Mouse (Mus musculus) forelimb bud, embryonic 11.5 days (tissue): ENCODE data around the gene Dcbld1.
"Not testable (repeated sequence)": the region's sequence is repeated elsewhere in the genome, so short reads cannot be mapped to it uniquely, and the experiment has no call there.

Experiments
- DNase-seq: peaks from one replicate; pipeline ENCODE4 v3.0.0-alpha.2; 2012; ENCODE audit warnings: low read depth, low spot score

The Dcbld1 gene

DNA sequence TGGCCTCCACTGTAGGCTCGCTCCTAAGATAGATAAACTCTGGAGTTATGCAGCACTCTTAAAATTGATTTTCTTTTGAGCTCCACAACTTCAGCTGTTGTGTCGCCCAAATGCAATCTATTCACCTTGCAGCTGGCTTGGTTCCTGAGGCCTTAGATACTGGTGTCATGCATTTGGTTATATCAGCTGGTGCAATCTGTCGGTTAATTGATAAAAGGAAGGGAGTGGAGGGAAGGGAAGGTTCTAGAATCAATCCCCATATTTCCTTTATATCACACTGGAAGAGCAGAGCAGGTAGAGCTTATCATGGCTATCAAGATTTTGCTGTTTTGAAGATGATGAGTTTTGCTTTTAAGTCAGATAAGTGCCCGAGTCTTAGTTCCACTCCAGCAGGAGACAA, 26.8 kb downstream of the Dcbld1 start:
- DNase-seq: no peak

DNA sequence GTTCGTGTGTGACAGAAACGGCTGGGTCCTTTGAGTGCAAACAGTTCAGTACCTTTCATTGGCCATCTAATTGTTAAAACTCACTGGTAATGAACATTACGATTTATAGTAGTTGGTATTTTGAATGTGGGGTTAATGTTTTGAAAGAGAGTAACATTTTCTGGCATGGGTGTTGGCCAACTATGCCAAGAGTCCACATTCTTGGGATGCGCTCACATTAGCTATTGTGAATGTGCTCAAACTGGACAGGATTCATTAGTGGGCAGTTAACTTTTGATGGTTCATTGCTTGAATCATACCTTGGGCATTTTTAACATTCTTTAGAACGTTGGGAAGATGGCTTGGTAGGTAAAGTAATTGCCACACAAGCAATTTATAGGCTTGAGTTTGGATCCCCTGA, 30.7 kb downstream of the Dcbld1 start:
- no peak for DNase-seq

DNA sequence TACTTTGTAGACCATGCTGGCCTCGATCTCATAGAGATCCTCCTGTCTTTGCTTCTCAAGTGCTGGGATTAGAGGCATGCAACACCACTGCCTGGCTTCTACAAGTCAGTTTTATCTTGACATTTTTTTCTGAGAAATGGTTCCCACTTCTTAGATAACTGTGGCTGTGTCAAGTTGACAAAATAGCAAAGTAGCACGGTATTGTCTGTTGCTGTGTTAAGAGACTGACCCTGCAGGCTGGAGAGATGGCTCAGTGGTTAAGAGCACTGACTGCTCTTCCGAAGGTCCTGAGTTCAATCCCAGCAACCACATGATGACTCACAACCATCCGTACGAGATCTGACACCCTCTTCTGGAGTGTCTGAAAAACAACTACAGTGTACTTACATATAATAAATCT, 35.5 kb downstream of the Dcbld1 start:
- no peak for DNase-seq

DNA sequence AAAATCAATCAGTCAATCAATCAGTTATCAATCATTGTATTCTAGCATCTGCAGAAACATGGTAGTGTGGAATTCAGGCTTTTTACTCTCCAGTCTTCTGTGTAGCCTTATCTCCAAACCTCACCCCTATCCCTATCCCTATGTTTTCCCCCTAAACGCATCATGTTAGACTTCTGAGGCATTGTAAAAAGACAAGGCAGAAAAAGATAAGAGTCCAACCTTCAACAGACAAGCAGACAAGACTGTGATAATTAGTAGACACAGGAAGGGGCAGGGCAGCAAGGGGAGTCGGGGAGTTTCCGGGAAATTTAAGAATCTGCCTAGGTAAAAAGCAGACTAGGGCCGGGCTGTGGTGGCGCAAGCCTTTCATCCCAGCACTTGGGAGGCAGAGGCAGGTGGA, 38.0 kb downstream of the Dcbld1 start:
- DNase-seq: no peak

GRCm38 (mm10) chr10:52273012-52273411, 39.6 kb downstream of the Dcbld1 start:
- DNase-seq: no peak

- no peak for DNase-seq
These were observed 40.8 kb downstream of the Dcbld1 start for GRCm38 (mm10) chr10:52274001-52274909.

GRCm38 (mm10) chr10:52274910-52275604, 41.6 kb downstream of the Dcbld1 start:
- no peak for DNase-seq

DNA sequence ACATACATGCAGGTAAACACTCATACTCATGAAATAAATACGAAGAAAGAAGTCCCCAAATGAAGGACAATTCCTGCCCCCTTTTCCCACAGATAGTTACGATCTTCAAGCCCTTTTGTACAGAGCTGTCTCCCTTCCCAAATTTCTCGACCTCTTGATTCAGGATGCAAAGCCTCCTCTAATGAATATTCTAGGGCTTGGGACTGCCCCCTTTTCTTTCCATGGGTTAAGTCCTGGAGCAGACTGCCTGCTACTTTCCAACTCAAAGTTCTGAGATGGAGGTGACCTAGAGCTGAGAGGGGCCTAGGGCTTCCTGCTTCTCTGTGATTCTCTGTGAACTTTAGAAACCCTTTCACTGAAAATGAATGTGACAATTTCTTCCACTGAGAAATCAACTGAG, 43.2 kb downstream of the Dcbld1 start:
- DNase-seq: no peak

- not testable (repeated sequence) for DNase-seq
These were observed 44.1 kb downstream of the Dcbld1 start for GRCm38 (mm10) chr10:52277564-52277963.

DNA sequence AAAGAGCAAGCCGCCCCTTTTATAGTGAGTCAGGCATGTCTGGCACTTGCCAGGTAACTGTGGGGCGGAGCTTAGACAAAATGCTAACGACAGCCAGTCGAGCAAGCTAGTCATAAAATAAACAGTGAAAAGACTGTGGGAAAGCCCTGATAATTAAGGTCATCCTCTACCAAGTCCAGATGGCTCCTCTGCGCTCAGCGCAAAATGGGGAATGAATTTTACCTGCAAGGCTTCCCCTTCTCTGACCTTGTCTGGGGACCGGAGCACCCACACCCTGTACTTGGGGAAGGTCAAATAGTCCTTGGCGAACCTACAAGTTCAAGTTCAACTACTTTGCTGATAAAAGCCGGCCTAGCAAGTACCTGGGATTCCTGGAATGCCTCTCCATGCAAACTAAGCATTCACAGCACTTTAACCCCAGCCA, 44.6 kb downstream of the Dcbld1 start:
- DNase-seq: no peak

DNA sequence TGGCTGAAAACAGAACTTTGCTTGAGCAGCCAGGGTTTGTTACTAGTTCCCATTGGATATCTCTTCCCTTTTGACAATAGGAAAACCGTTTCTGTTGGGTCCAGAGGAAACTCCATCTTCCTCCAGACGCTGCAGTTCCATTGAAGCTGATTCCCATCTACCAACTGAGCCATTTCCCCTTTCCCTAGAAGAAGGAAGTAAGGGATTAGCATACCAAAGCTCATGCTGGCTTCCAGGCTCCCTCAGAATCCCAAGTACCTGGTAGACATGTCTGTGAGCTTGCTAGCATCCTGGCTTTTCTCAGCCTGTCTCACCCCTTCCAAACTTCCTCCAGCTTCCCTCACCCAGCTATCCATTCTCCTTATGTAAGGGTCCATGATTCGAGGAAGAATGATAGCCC, 45.4 kb downstream of the Dcbld1 start:
- DNase-seq: no peak

- no peak for DNase-seq
These were observed 46.5 kb downstream of the Dcbld1 start for GRCm38 (mm10) chr10:52279876-52280275.

DNA sequence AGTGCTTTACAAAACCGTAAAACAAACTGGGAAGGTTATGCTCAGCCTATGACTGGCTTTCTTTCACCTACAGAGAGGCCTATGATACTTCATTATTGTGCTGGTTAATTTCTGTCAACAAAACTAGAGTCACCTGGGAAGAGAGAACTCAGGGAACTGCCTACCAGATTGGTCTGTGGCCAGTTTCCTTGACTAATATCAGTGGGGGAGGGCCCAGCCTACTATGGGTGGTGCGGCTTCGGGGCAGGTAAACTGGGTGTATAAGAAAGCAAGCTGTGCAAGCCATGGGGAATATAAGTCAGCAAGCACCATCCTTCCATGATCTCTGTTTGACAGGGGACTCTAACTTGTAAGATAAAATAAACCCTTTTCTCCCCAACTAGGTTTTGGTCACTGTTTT, 47.2 kb downstream of the Dcbld1 start:
- no peak for DNase-seq

DNA sequence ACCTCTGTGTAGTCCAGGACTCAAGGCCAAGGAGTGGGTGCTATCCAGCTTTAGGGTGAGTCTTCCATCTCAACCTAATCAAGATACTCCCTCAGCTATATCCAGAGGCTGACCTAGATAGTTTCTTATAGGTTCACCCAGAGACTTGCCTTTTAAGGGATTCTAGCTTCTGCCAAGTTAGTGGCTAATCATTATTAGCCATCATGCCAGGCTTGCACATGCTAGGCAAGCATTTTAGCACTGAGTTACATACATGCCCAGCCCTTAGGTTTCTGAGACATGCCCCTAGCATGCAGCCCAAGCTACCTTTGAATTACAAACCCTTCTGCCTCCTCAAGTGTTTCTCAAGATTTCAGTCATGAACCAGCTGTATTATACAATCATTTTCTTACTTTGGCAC, 47.9 kb downstream of the Dcbld1 start:
- no peak for DNase-seq

GRCm38 (mm10) chr10:52284578-52284977, 51.2 kb downstream of the Dcbld1 start:
- DNase-seq: no peak

DNA sequence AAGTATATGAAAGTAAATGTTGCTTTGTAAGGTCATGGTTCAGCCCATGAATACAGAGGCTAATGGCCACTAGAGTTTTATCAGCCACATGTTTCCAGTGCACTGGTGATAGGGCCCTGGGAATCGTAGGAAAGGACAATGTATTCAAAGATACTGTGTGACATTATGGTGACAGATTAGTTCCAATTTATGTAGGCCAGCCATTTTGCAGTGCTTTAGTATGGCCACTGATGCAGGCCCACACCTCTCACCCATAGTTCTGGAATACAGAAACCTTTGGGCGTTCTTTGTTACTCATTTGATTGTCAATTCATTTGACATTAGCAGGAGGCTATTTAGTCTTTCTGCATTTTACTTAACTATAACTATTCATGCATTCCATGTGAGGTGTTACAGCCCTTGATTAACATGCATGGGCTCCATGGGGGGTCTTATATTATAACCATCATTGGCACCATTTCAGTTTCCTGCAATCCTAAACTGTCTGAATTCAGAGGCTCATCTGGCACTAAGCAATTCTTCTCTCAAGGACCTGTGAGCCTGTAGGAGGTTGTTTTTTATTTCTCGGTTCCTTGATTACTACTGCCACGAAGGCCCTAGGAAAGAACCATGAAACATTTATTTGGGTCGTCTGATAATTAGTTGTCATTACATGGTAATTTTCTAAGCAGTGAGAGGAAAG, 54.6 kb downstream of the Dcbld1 start:
- DNase-seq: no peak

DNA sequence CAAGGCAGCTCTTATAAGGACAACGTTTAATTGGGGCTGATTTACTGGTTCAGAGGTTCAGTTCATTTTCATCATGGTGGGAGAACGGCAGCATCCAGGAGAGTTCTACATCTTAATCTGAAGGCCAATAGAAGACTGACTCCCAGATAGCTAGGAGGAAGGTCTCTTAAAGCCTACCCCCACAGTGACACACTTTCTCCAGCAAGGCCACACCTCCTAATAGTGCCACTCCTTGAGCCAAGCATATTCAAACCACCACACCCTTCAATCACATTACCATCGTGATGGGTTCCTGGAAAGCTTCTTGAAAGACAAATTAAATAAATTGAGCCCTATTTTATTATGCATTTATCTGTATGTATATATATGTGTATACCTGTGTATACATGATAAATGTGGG, 55.8 kb downstream of the Dcbld1 start:
- DNase-seq: no peak

DNA sequence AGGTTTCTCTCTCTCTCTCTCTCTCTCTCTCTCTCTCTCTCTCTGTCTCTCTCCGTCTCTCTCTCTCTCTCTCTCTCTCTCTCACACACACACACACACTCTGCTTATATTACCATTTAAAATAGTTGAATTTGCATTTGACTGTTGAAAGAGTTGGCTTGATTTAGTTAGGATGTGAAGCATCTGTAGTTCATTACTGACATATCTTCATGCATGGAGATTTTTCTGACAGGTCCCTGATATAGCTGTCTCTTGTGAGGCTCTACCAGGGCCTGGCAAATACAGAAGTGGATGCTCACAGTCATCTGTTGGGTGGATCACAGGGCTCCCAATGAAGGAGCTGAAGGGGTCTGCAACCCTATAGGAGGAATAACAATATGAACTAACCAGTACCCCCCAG, 59.0 kb downstream of the Dcbld1 start:
- DNase-seq: not testable (repeated sequence)

DNA sequence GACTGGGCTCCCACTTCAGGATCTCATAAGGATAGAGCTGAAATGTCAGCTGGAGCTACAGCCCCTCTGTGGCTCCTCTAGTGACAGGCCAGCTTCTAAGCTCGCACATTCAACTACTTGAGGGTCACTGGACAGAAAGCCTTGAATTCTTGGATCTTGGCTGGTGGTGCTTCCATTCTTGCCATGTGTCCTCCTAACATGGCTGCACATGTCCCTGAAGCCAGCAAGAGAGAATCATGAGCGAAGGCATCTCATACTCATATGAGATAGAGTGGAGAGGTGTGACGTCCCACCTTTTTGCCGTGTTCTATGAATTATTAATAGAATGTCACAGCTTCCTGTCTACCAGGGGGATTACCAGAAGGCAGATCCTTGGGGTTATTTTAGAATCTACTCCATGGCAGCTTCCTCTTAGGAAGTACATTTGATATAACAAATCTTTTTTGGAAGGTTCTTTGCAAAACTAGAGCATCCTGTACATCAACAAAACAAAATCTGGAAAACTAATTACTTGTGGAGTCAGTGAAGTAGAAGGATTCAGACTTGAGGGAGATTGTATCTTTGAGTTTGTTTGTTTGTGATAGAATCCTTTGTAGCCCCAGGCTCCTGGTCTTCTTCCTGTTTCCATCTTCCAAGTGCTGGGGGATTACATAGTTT, 60.6 kb downstream of the Dcbld1 start:
- no peak for DNase-seq

DNA sequence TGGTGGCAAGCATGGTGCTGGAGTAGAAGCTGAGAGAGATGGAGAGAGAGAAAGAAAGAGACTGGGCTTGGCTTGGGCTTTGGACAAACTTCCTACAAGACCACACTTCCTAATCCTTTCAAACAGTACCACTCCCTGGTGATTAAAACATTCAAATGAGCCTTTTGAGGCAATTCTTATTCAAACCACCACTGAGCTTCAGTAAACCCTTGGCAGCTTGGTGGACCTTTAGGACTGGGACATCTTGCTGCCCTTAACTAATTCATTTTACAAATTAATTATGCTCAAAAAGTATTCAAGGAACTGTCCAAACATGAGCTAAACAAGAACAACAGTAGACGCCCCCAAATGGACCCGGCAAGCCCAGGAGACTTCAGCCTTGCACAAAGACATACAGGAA, 62.5 kb downstream of the Dcbld1 start:
- no peak for DNase-seq

DNA sequence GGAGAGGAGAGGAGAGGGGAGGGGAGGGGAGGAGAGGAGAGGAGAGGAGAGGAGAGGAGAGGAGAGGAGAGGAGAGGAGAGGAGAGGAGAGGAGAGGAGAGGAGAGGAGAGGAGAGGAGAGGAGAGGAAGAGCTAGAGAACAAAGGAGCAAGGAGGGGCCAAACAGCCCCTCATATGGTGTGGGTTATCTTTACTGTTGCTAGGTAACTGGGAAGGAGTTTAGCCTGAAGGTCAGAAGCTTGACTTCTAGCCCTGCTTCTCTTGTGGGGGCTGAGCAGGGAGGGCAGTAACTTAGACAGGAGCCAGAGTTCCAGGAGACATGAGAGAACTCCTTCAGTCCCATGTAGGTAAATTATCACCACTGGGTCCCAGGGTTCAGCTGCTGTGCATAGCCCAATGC, 65.1 kb downstream of the Dcbld1 start:
- DNase-seq: not testable (repeated sequence)

- DNase-seq: no peak
These were observed 68.3 kb downstream of the Dcbld1 start for GRCm38 (mm10) chr10:52301766-52302165.
